Mouse (Mus musculus): ENCODE measurements around the gene Nckap5. TPM values are rescaled to one million over a fixed set of nuclear protein-coding genes. Genes with fewer than 3 reads are reported as not detected.

Gene Nckap5
- polyA plus RNA-seq, 2 experiments = 6.8 to 14.9 TPM

DNA sequence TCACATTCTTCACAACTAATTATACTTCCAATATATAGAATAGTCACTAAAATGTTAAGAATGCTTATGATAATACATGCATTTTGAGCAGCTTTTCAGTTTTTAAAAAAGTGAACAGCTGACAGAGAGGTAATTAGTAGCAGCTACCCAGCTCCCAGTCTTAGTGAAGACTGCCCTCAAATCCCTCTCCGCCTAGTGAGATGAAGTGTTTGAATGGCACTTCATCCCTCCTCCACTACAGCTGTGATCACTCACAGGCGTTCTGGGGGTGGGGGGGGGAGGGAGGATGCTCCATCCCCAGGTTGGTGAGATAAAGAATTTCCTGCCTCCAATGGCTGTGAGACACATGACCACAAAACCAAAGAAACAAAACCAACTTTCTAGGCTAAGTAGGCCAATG, 381.2 kb downstream of the Nckap5 start:
- no peaks in the 10 kb centered on the region for H3K27me3 ChIP-seq (ENCODE audit: control insufficient read depth, insufficient read depth, low read length)
- H3K36me3 ChIP-seq (ENCODE audit: control insufficient read depth, insufficient read depth, low read length) = no peaks in the 10 kb centered on the region
- 36% methylated on average over 2 of the region's 2 CpGs for WGBS
- no peaks in the 10 kb centered on the region for H3K9me3 ChIP-seq (ENCODE audit: control insufficient read depth, low read length)
- H3K27ac ChIP-seq (replicated peaks; ENCODE audit: low read depth, low read length) = no peak overlapping the region
- no peaks in the 10 kb centered on the region for H3K4me1 ChIP-seq (ENCODE audit: control insufficient read depth, insufficient read depth, low read length)
- DNase-seq (ENCODE audit: low spot score) (no peak), ATAC-seq (ENCODE audit: low FRiP score, low read depth) (no peak)
- no peak overlapping the region for H3K9ac ChIP-seq (ENCODE audit: low read depth, low read length, severe bottlenecking)
- no peak overlapping the region for H3K4me2 ChIP-seq (replicated peaks; ENCODE audit: low read depth, low read length, severe bottlenecking)
- TF ChIP-seq POLR2A (IDR thresholded peaks at IDR 0.05; ENCODE audit: borderline replicate concordance, extremely low read depth, insufficient read depth, insufficient read length) = no peak
- no peak overlapping the region for H3K4me3 ChIP-seq (replicated peaks; ENCODE audit: low read length)

DNA sequence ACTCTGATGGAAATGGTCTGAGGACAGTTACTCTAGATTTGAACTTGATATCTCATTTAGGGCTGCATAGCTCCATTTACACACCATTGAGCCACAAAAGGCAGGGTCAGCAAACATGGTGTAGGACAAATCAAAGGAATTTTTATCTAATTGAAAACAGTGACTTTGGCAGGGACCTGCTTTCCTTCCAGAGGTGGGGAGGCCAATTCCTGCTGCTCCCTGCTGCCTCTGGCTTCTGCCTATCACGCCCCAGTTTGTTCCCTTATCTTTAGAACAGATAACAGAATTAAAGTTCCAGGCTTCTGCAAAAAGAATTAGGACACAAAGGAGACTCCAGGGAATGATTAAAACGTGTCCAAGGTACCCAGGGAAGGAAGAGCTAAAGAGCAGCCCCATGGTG, 386.7 kb downstream of the Nckap5 start:
- 33% methylated on average over 2 of the region's 2 CpGs for WGBS
- H3K36me3 ChIP-seq (ENCODE audit: control insufficient read depth, insufficient read depth, low read length) = no peaks in the 10 kb centered on the region
- no peak overlapping the region for H3K9ac ChIP-seq (ENCODE audit: low read depth, low read length, severe bottlenecking)
- ATAC-seq (ENCODE audit: low FRiP score, low read depth) = no peak
- no peak for TF ChIP-seq POLR2A (IDR thresholded peaks at IDR 0.05; ENCODE audit: borderline replicate concordance, extremely low read depth, insufficient read depth, insufficient read length)
- no peak overlapping the region for H3K4me2 ChIP-seq (replicated peaks; ENCODE audit: low read depth, low read length, severe bottlenecking)
- H3K27ac ChIP-seq (replicated peaks; ENCODE audit: low read depth, low read length) = no peak overlapping the region
- no peaks in the 10 kb centered on the region for H3K4me1 ChIP-seq (ENCODE audit: control insufficient read depth, insufficient read depth, low read length)
- H3K27me3 ChIP-seq (ENCODE audit: control insufficient read depth, insufficient read depth, low read length) = no peaks in the 10 kb centered on the region
- H3K4me3 ChIP-seq (replicated peaks; ENCODE audit: low read length) = no peak overlapping the region
- DNase-seq (ENCODE audit: low spot score) = no peak
- no peaks in the 10 kb centered on the region for H3K9me3 ChIP-seq (ENCODE audit: control insufficient read depth, low read length)

DNA sequence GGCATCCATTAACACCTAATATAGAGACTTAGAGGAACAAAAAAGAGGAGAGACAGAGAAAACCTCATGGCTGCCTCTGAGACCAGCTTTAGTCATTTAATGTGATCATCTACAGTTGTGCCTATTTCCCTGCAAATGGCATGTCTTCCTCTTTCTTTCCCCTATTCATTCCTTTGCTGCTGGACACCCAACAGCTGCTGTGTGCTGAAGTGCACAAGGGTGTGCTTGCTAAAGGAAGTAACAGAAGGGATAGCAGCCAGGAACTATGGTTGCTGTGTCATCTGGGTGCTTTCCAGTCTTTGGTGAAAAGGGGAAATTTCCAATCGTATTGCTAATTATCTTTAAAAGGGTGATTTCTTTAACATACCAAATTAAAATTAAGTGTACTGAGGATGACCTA, 387.9 kb downstream of the Nckap5 start:
- no peak overlapping the region for H3K9ac ChIP-seq (ENCODE audit: low read depth, low read length, severe bottlenecking)
- H3K36me3 ChIP-seq (ENCODE audit: control insufficient read depth, insufficient read depth, low read length) = no peaks in the 10 kb centered on the region
- H3K4me1 ChIP-seq (ENCODE audit: control insufficient read depth, insufficient read depth, low read length) = no peaks in the 10 kb centered on the region
- ATAC-seq (ENCODE audit: low FRiP score, low read depth) = no peak
- H3K9me3 ChIP-seq (ENCODE audit: control insufficient read depth, low read length) = no peaks in the 10 kb centered on the region
- no peak for TF ChIP-seq POLR2A (IDR thresholded peaks at IDR 0.05; ENCODE audit: borderline replicate concordance, extremely low read depth, insufficient read depth, insufficient read length)
- H3K4me3 ChIP-seq (replicated peaks; ENCODE audit: low read length) = no peak overlapping the region
- no peaks in the 10 kb centered on the region for H3K27me3 ChIP-seq (ENCODE audit: control insufficient read depth, insufficient read depth, low read length)
- DNase-seq (ENCODE audit: low spot score) = no peak
- no peak overlapping the region for H3K27ac ChIP-seq (replicated peaks; ENCODE audit: low read depth, low read length)
- H3K4me2 ChIP-seq (replicated peaks; ENCODE audit: low read depth, low read length, severe bottlenecking) = no peak overlapping the region
- 76% methylated on average over 1 of the region's 1 CpGs for WGBS

DNA sequence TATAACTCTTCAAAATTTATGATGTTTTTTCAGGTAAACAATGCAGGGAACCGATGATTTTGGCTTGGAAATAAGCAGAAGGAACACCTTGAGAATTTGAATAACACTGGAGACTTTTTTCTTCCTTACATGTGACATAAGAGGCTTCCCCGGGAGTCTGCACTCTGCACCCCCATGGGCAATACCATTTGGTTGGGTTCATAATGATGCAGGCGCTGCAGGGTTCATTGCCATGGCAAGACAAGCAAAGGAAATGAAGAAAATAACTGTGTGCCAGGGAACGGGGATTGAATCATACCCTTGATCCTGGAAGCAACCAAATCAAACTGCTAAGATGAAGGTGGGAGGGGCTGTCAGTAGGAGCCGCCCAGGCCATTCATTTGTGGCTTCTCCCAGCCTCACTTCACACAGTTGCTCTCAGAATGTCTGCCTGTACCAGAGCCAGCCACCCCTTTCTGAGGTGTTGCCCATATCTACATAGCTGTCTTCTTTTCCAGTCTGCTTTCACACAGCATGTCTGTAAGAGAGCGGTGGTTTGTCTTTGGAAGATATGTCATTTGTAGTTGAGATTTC, 392.5 kb downstream of the Nckap5 start:
- ATAC-seq (ENCODE audit: low FRiP score, low read depth) (no peak), DNase-seq (ENCODE audit: low spot score) (no peak)
- no peaks in the 10 kb centered on the region for H3K27me3 ChIP-seq (ENCODE audit: control insufficient read depth, insufficient read depth, low read length)
- no peaks in the 10 kb centered on the region for H3K9me3 ChIP-seq (ENCODE audit: control insufficient read depth, low read length)
- H3K9ac ChIP-seq (ENCODE audit: low read depth, low read length, severe bottlenecking) = no peak overlapping the region
- no peak overlapping the region for H3K4me3 ChIP-seq (replicated peaks; ENCODE audit: low read length)
- no peak overlapping the region for H3K4me2 ChIP-seq (replicated peaks; ENCODE audit: low read depth, low read length, severe bottlenecking)
- 69% methylated on average over 6 of the region's 6 CpGs for WGBS
- H3K4me1 ChIP-seq (ENCODE audit: control insufficient read depth, insufficient read depth, low read length) = no peaks in the 10 kb centered on the region
- no peak for TF ChIP-seq POLR2A (IDR thresholded peaks at IDR 0.05; ENCODE audit: borderline replicate concordance, extremely low read depth, insufficient read depth, insufficient read length)
- no peaks in the 10 kb centered on the region for H3K36me3 ChIP-seq (ENCODE audit: control insufficient read depth, insufficient read depth, low read length)
- H3K27ac ChIP-seq (replicated peaks; ENCODE audit: low read depth, low read length) = no peak overlapping the region

DNA sequence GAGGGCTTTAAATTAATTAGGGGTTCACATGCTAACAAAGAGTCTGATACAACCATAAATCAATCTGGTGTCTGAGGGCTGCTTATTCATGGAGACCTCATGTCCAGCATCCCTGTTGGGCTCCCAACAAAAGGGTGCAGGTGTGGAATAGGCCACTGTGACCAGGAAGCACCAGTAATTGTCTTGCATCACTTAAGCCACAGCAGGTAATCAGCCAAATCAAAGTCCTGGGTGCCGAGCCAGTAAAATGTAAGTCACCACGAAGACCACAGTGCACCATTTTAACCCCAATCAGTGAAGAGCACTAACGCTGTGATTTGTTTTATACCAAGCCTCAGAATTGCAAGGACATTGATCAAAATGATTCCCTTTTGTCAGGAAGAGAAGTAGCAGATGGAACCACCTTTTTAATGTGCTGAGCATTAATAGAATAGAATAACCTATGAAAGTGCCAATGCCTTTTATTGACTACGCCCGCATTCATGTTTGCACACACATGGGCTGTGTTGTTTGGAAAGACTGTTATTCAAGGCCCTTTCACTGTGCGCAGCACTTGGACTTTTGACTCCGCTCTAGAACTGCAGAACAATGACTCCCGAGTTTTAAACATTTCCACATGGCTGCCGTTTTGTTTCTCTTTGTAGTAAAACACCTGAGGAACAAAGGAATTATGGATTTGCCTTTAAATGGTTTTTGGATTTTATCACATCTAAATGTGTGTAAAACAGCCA, 393.5 kb downstream of the Nckap5 start:
- WGBS = 52% methylated on average over 9 of the region's 9 CpGs
- H3K4me3 ChIP-seq (replicated peaks; ENCODE audit: low read length) = no peak overlapping the region
- ATAC-seq (ENCODE audit: low FRiP score, low read depth) = no peak
- no peaks in the 10 kb centered on the region for H3K9me3 ChIP-seq (ENCODE audit: control insufficient read depth, low read length)
- no peak for TF ChIP-seq POLR2A (IDR thresholded peaks at IDR 0.05; ENCODE audit: borderline replicate concordance, extremely low read depth, insufficient read depth, insufficient read length)
- no peak overlapping the region for H3K9ac ChIP-seq (ENCODE audit: low read depth, low read length, severe bottlenecking)
- no peak overlapping the region for H3K4me2 ChIP-seq (replicated peaks; ENCODE audit: low read depth, low read length, severe bottlenecking)
- no peak overlapping the region for H3K27ac ChIP-seq (replicated peaks; ENCODE audit: low read depth, low read length)
- no peaks in the 10 kb centered on the region for H3K36me3 ChIP-seq (ENCODE audit: control insufficient read depth, insufficient read depth, low read length)
- H3K4me1 ChIP-seq (ENCODE audit: control insufficient read depth, insufficient read depth, low read length) = no peaks in the 10 kb centered on the region
- no peaks in the 10 kb centered on the region for H3K27me3 ChIP-seq (ENCODE audit: control insufficient read depth, insufficient read depth, low read length)
- no peak for DNase-seq (ENCODE audit: low spot score)

All from limb, embryonic 14.5 days (tissue).